Mouse (Mus musculus) cerebellum, adult 11 months (tissue): ENCODE data around the gene Coro7.
A peak's percentile ranks its signal among the peaks of the same experiment; 100 is the strongest.
"Not testable (repeated sequence)": the region's sequence is repeated elsewhere in the genome, so short reads cannot be mapped to it uniquely, and the experiment has no call there.

Experiments used
- DNase-seq: peaks from one replicate; pipeline ENCODE4 v3.0.0; 2022

The Coro7 gene

DNA sequence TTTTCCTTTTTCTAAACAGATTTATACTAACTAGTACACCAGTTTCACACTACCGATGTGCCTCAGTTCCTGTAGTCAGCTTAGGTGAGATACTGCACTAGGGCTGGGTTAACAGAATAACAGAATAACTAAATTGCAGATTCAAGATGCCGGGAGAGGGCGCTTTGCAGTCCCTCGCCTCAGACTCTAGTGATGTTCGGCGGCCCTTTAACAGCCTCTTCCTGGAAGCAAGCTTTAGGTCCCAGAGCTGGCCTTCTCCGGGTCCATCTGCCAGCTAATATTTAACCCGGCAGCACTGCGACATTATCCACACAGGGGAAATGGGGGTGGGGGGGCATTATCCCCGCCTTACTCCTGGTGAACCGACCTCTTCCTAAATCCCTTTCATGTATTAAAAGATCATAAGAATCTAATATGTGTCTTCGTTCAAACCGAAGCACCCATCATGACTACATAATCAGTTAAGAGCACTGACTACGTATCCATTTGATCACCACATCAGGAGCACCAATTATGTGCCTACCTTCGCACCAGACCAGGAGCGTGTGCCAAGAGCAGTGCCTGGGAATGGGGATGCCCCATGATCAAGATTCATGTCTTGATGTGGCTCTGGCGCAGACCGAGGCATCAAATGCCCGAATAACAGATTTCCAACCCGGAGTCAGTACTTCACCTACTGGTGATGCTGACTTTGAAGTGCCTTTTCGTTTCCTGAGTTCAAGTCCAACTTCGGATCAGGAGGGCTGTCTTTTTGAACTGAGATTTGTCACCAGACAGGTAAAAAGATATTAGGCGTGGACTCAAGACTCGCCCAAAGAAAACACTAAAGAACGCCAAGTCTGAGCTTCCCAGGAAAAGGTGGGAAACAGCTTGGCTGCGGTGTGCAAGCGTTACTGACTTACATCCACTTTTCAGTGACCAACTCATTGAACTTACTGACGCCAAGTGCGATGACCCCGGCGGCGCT lies 86.4 kb downstream of the Coro7 start:
- peak; percentile 48 for DNase-seq

GRCm38 (mm10) chr16:4590236-4590635 lies 89.3 kb downstream of the Coro7 start:
- DNase-seq: no peak

DNA sequence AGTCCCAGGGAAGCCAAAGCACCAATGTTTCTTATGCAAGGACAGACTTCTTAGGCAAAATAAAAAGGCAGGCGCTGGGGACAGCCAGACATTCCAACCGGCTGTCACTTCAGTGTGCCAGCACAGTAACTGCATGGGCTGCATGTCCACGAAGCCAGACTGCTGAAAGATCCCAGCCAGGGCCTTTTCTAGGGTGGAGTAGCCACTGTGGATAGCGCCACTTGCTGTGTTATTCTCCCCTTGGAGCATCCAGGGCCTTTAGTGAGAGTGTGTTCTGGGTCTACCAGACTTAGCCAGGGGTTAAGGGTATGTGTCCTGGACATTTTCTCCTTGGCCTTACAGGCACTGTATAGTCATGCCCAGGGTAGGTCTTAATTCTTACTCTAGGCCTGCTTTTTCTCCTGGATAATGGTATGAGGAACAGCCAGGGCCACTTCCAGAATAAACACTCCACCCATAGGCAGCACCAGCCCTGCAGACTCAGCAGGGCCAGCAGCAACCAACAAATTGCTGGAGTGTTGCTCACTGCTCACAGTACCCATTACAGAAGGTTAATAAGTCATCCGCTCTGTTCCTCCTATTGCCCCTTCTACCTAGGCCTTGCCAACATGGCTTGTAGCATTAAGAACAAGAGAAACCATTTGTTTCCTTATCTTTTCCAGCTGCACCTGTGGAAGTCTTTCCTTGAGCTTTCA lies 91.9 kb downstream of the Coro7 start:
- no peak for DNase-seq

- DNase-seq: peak; percentile 90
These were observed 93.0 kb downstream of the Coro7 start for GRCm38 (mm10) chr16:4586531-4587123.

DNA sequence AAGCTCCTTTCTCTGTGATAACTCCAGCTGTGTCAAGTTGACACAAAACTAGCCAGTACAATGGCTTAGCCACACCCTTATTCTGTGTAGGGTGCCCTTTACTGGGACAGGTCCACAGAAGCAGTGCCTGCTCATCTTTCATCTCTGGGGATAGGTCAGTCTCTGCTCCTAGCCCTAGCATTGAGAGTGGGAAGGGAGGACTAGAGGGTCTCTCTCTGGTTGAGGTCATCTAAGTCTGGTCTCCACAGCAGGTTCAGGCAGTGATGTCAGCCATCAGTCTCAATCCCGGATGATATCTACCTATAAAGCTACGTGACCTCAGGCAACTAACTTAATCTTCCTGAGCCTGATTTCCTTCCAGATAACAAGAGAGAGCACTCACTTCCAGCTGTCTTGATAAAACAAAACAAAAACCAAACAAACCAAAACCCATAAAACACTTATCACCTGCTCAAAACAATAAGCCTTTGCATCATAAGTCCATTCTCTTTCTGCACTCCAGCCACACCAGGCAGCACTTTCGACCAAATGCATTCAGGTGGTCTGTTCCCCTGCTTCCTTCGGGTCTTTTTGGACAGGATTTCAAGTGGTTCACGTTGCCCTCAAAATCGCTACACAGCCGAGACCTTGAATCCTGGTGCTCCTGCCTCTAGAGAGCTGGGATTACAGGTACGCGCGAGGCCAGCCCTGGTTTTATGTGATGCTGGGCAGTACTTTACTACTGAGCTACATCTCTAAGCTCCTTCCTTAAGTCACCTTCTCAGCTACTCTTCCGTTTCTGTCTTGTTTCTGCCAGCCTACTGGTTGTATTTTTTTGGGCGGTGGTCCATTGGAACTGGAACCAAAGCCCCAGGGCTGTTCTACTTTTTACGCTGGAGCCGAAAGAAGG lies 93.7 kb downstream of the Coro7 start:
- no peak for DNase-seq

DNA sequence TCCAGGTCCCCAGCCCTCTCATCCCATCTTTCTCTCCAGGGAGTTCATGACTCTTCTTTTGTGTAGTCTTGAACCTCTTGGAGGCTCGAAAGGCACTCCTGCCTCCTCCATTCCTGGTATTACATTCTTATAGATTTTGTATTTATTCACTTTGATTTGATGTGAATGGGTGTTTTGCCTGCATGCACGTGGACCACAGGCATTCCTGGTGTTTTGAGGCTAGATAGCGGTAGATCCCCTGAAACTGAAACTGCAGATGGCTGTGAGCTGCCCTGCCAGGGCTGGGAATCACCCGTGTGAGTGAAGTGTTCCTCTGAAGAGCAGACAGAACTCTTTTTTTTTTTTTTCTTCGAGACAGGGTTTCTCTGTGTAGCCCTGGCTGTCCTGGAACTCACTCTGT lies 95.1 kb downstream of the Coro7 start:
- no peak for DNase-seq

DNA sequence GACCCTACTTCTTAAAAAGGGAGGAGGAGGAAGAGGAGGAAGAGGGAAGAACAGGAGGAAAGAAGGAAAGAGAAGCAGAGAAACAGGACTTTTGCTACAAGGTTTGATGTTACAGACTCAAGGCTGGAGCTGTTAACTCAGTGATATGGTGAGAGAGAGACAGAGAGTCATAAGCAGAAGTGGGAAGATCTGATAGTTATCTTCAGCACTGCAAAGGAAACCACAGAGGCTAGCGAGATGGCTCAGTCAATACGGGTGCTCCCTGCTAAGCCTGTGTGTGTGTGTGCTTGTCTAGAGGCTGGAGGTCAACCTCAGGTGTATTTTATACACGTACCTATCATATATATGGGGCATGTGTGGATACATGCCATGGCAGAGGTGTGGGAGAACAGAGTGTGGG lies 95.8 kb downstream of the Coro7 start:
- no peak for DNase-seq

DNA sequence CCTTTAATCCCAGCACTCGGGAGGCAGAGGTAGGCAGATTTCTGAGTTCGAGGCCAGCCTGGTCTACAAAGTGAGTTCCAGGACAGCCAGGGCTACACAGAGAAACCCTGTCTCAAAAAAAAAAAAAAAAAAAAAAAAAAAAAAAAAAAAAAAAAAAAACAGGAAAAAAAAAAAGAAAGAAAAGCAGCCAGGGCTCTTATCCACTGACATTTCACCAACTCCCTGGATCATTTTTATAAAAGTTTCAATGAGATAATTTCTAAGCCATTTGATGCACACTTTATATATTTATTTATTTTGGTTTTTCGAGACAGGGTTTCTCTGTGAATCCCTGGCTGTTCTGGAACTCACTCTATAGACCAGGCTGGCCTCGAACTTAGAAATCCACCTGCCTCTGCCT lies 98.4 kb downstream of the Coro7 start:
- DNase-seq: not testable (repeated sequence)

DNA sequence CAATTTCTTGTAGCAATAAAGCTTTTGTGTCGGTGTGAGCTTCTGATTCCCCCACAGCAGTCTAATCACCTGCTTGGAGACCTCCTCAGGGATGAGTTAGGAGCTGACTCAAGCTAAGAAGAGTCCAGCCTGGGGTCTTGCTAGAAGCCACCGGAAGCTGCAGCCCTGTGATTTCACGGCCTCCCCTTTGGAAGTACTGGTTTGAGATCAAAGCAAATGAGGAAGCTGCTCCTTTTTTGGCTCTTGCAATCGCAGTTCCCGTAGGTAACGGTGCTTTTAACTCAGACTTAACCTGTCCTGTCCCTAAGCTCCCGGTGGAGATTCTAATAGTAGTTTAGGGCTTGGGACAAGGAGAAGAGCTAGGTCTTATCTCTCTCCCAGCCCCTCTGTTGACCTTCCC lies 100.9 kb downstream of the Coro7 start:
- no peak for DNase-seq

DNA sequence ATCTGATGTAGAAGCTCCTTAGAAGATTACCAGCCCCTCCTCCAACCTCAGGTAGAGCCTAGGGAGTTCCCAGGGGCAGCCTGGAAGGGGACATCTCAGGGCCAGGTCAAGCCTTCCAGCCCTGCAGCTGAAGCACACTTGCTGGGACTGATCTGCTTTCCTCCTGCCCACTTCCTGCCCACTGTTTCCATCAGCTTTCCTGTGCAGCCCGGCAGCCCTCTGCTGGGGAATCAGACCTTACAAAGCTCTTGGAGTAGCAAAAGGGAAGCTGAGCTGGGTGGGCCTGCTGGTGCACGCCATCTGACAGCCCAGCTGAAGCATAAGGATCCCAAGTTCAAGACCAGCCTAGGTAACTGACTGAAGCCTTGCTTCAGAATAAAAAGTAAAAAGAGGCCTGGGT lies 102.7 kb downstream of the Coro7 start:
- DNase-seq: no peak
